In the genomic region with DNA sequence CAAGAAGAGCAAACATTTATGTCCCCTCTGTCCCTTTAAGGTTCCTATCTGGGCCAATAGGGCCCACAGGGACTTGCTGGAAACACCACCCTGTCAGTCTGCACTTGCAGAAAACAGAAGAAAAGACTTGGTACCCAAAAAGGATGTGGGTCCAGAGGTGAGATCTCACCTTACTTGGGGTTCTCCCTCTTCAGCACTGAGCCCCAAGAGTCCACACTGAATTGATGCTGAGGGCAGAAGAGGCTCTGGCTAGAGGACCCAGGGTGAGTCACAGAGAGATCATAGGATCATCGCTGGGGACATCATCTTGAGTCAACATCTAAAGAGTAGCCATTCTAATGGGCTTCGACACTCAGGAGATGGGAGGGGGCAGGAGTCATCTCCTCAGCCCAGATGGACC, we compare ENCODE assay signal across 14 mouse cellular contexts.
"Had no signal": no experiment of that assay in that cellular context is flagged by ENCODE, and none has a peak within 500 bp of the region (broad histone marks: within the 10 kb centered on the region; RNA-seq: fewer than 3 reads in every experiment).

No protein-coding gene starts in this region.

- H3K4me2 ChIP-seq: limb, embryonic 13.5 days; neural tube, embryonic 15.5 days had no signal

- H3K9me3 ChIP-seq: limb, embryonic 13.5 days; neural tube, embryonic 15.5 days had no signal

- H3K27me3 ChIP-seq: limb, embryonic 13.5 days; neural tube, embryonic 15.5 days had no signal

- H3K27ac ChIP-seq: kidney, postnatal 0 days; limb, embryonic 13.5 days; liver, embryonic 14.5 days; neural tube, embryonic 15.5 days had no signal

- H3K36me3 ChIP-seq: limb, embryonic 13.5 days; neural tube, embryonic 15.5 days had no signal

- DNase-seq: kidney, adult 9 months; kidney, postnatal 36 days; left cerebral cortex, postnatal 4 days; lung, adult 2 months; lung, postnatal 36 days; right cerebral cortex, adult 18-20 months; right cerebral cortex, postnatal 25 days; thymus, postnatal 36 days had no signal

- H3K4me3 ChIP-seq: limb, embryonic 13.5 days; neural tube, embryonic 15.5 days had no signal

- H3K9ac ChIP-seq: limb, embryonic 13.5 days; liver, embryonic 14.5 days; neural tube, embryonic 15.5 days had no signal

- ATAC-seq: intestine, postnatal 0 days; lung, postnatal 0 days had no signal
